Mouse (Mus musculus) testis, adult 2 months (tissue): ENCODE data around the gene Tac4.

ENCODE experiments used
- CTCF ChIP-seq: fragments of 200-500 bp; IDR thresholded peaks from 2 replicates; pipeline ENCODE4 v1.5.1; 2012; ENCODE audit warnings: low read depth, mild to moderate bottlenecking, inconsistent platforms, low read length, moderate library complexity; ENCODE audit not compliant: control insufficient read depth, insufficient read depth, insufficient replicate concordance
- POLR2A ChIP-seq: fragments of 200-500 bp; IDR thresholded peaks from 2 replicates; pipeline ENCODE4 v1.6.1; 2012; ENCODE audit warnings: low read depth, mild to moderate bottlenecking, inconsistent platforms, low read length, moderate library complexity; ENCODE audit not compliant: control insufficient read depth

DNA sequence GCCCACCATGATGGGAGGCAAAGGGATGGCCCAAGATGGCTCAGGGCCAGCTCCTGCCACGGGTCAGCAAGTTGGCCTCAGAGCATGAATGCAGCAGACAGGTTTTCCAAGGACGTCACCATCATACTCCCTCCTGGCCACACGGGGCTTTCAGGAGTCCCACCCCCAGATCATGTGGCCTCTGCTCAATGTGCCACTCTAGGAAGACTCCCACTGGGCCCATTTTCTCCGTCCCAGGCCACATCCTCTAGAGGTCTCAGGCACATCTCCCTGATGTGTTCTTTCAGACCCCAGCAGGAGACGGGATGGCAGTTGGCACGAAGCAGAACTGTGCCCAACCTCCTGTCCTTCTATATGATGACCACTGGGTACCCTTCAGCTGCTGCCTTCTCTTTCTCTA, 18.7 kb upstream of the Tac4 start:
- no peak for TF ChIP-seq CTCF
- TF ChIP-seq POLR2A = no peak
